Mouse (Mus musculus) frontal cortex, adult 2 months (tissue): ENCODE measurements around the gene Wdr46. TPM values are rescaled to one million over a fixed set of nuclear protein-coding genes. Genes with fewer than 3 reads are reported as not detected.

ENCODE experiments used
- DNase-seq, 2 experiments: peaks; one replicate each; pipeline ENCODE4 v3.0.0; 2022; ENCODE audit warnings: low spot score in 1 of 2; ENCODE audit errors: extremely low spot score in 1 of 2
- polyA plus RNA-seq: library from polyadenylated mRNA; depleted of rRNA; stranded (reverse); fragments of >200 nt; gene quantifications from 2 replicates; pipeline ENCODE4 v1.2.3, GENCODE M21; 2012

Gene Wdr46
- polyA plus RNA-seq, 1 experiment = 13.3 TPM

DNA sequence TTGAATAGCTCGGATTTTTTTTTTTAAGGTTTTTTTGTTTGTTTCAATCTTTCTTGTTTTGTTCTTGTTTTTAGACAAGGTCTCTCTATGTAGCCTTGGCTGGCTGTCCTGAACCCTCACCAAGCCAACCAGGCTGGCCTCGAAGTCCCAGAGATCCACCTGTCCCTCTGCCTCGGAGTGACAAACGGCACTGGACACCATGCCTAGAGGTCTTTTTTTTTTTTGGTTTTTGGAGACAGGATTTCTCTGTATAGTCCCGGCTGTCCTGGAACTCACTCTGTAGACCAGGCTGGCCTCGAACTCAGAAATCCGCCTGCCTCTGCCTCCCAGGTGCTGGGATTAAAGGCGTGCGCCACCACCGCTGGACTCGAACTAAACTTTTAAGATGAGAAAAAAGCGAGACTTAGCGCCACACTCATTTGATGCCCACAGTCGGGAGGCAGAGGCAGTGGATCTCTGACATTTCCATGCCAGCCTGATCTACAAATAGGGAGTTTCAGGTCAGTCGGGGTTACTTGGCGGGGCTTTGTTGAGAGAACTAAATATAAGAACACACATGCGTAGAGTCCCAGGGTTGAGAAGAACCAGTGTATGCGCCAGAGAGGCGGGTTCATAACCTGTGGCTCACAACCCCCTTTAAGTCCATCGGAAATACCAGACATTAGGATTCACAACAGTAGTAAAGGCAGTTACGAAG, 12.1 kb upstream of the Wdr46 start:
- no peak for DNase-seq

DNA sequence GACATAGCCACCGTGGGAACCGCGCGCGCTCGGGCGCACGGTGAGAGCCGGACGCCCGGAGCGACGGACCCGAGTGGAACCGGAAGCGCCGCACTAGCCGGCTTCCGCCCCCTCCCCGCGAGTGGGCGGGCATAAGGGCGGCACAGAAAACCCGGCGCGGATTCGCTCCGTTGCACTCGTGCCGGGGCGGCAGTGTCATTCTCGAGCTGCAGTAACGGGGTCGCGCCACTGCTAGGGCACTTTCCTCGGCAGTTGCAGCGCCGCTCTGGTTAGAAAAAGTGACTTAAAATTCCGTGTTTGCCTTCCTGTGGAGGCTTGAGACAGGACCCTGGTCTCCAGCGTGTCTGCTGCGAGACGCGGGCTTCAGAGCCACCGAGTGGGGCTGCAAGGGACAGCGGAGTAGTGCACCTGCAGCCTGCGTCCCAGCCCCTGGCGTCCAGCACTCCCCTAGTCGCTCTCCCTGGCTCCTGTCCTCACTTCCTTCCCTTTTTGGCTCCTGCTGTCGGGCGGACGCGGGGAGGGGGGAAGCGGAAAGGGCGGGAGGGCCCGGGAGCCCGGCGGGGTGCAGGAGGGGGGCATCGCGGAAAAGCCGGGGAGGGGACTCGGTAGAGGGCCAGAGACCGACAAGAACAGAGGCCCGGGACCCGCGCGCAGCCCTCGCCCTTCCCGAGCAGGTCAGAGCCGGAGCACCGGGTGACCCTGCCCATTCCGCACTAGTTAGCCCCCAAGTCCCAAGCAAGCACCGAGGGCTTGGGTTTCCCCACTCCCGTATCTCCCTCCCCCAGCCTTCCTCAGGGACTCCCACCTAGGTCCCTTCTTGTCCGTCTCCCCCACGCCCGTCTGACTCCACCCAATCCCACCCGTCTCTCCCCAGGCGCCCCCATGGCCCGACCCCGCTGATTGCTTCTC, 10.8 kb upstream of the Wdr46 start, which contains the start of gene Rgl2:
TSS of gene Rgl2 (plus strand) at position 173 of the 909 bp plus-strand sequence.
- peak; percentile 69 to 94 for DNase-seq

DNA sequence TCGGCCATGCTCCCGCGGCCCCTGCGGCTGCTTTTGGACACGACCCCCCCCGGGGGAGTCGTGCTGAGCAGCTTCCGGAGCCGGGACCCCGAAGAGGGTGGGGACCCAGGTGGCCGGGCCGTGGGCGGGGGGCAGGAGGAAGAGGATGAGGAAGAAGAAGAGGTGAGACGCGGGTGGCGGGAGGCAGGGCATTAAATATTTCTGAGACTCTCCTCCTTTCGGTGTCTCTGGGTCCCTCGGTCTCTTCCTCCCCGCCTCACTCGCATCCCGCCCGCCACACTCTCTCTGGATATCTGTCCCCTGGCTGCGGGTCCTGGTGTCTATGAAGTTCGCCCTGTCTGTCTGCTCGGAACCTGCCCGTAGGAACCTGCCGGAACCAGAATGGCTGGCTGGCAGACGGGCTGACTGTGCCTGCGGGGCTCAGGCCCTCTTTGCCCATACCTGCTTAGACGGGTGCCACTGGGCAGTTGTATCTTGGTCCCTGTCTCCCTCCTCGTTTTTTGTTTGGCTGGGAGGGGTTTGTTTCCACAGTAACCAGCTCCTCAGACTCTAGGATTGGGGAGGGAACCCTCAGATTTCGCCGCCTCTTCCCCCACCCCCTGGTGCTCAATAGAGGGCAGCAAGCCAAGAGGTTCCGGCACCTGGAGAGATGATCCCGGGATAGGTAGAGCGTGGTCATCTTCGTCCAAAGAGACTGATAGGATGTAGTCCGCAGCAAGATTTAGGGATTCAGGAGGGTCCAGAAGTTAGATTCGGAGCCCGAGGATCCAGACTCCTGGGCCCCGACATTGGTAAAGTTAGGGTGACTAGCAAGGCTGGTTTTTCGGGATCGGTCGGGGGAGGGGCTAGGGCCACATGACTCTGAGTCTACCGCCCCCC, 9.9 kb upstream of the Wdr46 start:
- DNase-seq = peak in 1 of 2 experiments; percentile 80

DNA sequence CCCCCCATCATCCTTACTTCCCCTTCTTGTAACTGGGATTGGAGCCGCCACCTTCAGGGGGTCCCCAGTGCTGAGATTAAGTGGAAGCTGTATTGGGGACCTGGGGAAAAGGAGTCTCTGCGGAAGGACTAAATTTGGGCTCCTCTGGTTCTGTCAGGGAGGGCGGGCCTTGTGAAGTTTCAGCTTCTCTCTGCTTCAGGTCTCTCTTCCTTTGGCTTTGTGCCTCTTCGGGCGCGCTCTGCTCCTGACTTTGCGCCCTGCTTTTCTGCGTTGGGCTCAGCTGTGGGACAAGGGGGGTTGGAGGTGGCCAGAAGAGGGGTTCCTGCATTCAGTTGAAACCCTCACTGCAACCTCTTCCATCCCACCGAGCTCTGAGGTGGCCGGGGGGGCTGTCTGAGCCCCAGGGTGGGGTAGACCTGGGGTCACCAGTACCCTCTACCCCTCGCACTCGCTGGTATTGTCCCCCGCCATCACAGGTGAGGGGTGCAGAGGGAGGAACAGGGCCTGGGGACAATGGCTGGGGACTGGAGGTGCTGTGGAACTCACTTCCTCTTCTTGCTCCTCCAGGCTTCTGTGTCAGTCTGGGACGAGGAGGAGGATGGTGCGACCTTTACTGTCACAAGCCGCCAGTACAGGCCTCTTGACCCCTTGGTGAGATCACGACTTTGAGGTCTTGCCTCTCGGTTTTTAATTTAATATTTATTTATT, 9.1 kb upstream of the Wdr46 start:
- no peak for DNase-seq

DNA sequence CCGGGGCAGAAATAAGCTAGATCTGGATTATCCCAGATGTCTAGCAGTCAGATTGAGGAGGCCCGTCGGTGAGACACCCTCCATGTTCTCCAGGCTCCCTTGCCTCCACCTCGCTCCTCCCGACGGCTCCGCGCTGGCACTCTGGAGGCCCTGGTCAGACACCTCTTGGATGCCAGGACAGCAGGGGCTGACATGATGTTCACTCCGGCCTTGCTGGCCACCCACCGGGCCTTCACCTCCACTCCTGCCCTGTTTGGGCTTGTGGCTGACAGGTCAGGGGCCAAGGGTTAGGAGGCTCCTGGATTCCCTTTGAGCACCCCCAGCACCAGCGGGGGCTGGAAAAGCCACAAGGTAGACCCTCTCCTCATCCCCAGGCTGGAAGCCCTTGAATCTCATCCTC, 8.5 kb upstream of the Wdr46 start:
- no peak for DNase-seq

DNA sequence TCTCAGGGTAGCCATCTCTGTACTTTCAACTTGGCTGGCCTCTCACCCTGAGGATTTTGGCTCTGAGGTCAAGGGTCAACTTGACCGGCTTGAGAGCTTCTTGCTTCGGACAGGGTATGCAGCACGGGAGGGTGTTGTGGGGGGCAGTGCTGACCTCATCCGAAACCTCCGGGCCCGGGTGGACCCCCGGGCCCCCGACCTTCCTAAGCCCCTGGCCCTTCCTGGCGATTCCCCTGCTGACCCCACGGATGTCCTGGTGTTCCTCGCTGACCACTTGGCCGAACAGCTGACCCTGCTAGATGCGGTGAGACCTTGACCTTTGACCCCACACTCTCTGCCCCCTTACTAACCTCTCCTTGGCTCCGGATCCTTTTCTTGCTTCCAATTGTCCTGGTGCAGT, 8.0 kb upstream of the Wdr46 start:
- DNase-seq = no peak

DNA sequence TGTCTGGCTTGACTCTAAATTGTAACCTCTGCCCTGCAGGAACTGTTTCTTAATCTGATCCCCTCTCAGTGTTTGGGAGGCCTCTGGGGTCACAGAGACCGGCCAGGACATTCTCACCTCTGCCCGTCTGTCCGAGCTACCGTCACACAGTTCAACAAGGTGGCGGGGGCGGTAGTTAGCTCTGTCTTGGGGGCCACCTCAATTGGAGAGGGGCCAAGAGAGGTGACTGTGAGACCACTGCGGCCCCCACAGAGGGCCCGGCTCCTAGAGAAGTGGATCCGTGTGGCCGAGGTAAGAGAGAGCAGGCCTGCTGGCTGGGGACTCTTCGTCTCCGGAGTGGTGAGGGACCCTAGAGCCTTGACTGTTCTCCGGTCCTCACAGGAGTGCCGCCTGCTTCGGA, 7.5 kb upstream of the Wdr46 start:
- DNase-seq = no peak

DNA sequence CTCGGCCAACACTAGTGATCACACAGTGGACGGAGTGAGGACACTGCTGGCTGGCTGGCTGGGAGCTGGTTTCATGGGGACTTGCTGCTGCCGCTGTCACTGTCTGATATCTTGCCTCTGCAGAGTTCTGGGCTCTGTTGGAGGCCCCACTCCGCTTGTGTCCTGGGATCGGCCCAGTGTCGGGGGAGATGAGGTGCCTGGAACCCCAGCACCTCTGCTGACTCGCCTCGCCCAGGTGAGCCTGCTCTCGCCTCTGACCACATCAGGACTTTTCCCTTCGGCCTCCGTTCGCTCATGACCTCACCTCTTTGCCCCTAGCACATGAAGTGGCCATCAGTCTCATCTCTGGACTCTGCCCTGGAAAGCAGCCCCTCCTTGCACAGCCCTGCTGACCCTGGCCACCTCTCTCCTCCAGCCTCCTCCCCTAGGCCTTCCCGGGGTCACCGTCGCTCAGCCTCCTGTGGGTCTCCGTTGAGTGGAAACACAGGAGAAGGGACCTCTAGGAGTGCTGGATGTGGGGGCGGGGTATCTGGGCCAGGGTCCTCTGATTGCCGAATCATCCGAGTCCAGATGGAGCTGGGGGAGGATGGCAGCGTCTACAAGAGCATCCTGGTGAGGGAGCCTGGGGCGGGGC, 4.9 kb upstream of the Wdr46 start:
- no peak for DNase-seq

DNA sequence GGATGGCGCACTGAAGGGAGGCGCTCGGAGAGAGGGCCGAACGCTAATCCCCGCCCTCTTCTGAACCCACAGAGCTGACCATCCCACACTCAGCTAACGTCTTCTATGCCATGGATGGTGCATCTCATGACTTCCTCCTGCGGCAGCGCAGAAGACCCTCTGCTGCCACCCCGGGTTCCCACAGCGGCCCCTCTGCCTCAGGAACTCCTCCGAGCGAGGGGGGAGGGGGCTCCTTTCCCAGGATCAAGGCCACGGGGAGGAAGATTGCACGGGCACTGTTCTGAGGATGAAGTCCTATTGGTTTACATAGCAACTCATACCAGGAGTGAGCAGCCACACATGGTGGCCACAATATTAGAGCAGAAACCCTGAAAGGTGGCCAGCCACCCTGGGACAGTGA, 3.5 kb upstream of the Wdr46 start:
- no peak for DNase-seq

DNA sequence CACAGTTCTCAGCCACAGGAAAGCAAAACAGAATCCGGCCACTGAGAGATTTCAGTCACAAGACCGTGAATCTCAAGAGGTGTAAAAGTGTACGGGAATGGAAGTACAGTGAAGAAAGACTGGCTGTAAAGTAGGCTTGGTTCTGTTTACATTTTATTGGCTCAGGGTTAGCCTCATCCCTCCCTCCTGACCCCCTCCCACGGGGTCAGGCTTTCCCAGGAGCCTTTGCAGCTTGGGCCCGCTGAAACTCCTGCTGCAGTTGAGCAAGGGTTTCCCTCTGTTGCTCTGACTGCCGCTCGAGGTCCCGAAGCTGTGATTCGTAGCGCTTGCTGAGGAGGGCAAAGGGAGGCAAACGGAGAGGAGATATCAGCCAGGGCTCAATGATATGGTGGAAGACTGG, 1.7 kb upstream of the Wdr46 start:
- DNase-seq = no peak

DNA sequence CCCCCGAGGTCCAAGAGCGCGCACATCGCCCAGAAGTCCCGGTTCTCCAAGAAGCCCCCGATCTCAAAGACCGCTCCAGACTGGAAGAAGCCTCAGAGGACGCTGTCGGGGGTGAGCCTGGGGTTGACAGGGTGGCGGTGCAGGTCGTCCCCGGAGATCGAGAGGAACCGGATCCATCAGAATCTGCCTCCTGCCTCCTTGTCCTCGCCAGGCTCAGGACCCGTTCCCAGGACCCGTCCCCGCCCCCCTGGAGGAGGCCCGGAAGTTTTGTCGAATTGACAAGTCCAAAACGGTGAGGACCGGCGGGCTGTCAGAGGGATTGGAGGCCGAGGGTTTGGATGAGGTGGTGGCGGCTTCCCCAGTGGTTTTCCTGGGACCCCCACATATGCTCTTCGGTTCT, 521 bp downstream of the Wdr46 start:
- DNase-seq = no peak

DNA sequence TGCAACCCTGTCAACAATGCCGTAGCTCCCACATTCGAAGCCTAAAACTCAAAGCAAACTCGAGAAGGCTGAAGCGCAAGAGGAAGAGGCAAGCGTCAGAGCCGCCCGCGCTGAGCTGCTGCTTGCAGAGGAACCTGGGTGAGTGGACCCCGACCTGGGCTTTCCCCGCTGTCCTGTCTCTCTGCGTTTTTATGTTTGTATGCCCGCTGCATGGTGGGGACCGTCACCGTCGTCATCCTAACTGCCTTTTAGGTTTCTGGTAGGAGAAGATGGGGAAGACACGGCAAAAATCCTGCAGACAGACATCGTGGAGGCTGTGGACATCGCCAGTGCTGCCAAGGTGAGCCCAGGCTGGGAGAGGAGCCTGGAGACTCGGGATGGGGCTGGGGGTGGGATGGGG, 921 bp downstream of the Wdr46 start:
- no peak for DNase-seq

DNA sequence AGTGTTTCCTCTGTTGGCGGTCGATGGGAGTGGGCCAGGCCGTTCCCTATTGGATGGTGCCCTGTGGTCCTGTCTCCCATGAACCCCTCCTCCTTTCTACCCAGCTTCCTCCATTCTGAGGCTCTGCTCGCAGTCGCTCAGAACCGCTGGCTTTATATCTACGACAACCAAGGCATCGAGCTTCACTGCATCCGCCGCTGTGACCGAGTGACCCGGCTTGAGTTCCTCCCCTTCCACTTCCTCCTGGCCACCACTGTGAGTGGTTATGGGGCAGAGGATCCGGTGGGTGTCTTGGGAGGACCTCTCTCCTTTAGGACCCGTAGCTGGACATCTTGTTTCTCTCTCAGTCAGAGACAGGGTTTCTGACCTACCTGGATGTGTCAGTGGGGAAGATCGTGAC, 3.0 kb downstream of the Wdr46 start:
- no peak for DNase-seq

DNA sequence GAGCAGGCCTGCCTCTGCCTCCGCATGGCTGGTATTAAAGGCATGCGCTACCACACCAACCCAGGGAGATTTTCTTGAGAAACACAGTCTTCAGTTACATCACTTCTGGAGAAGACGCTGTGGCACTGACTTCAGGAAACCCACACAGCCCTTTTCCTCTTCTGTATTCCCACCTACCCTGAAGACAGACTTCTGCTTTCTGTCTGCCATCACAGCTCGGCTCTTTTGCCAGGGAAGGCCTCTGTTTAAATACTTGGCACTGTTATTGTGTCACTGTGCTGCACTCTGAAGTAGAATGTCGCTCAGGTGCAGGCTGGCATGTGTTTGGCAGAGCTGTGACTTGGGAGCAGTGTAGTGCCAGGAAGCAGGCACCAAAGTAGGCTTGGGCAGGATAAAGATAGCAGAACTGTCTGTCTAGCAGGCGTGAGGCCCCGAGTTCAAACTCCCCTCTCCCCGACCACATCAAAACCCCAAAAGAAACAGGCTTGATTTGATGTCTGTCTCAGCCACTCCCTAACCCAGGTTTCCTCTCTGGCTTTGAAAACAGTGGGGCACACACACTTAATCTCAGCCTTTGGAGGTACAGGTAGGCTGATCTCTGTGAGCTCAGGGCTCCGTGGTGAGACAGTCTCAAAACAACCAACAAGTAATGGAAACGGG, 7.1 kb downstream of the Wdr46 start:
- peak in 1 of 2 experiments; percentile 31 for DNase-seq

DNA sequence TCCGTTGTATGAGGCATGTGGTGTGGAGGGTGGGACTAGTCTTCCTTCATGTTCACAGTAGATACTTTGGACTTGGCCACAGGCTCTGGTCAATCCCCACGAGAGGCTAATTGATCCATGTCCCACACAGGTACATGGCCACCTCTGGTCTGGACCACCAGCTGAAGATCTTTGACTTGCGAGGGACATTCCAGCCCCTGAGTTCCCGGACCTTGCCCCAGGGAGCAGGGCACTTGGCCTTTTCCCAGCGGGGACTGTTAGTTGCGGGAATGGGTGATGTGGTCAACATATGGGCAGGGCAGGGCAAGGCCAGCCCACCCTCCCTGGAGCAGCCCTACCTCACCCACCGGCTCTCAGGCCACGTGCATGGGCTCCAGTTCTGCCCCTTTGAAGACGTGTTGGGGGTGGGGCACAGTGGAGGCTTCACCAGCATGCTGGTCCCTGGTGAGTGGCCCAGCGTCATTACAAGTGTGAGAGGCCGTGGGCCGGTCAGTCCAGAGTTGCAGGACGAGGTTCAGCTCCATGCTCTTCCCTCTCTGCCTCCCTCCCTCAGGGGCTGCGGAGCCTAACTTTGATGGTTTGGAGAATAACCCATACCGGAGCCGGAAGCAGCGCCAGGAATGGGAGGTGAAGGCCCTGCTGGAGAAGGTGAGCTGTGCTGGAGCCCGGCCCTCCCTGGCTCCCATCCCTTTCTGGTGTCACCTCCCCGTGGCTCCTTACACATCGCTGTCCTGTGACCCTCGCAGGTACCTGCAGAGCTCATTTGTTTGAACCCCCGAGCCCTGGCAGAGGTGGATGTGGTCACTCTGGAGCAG, 7.8 kb downstream of the Wdr46 start:
- no peak for DNase-seq

DNA sequence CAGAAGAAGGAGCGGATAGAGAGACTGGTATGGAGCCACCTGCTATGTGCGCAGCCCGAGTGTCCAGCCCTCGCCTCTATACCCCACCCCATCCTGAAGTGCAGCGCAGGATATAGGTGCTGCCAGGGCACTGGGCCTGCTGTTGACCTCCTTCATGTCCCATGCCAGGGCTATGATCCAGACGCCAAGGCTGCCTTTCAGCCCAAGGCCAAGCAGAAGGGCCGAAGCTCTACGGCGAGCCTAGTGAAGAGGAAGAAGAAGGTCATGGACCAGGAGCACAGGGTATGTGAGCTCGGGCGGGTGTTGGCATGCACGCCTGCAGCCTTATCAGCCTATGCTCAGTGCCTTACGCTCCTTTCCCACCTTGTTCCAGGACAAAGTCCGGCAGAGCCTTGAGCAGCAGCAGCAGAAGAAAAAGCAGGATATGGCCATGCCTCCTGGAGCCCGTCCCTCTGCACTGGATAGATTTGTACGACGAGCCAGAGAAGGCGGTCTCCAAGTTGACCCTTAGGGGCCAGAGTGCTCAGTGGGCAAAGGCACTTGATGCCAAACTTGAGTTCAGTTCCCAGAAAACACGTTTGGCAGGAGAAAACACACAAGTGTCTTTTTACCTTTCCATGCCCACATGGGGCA, 8.6 kb downstream of the Wdr46 start:
- DNase-seq = no peak

DNA sequence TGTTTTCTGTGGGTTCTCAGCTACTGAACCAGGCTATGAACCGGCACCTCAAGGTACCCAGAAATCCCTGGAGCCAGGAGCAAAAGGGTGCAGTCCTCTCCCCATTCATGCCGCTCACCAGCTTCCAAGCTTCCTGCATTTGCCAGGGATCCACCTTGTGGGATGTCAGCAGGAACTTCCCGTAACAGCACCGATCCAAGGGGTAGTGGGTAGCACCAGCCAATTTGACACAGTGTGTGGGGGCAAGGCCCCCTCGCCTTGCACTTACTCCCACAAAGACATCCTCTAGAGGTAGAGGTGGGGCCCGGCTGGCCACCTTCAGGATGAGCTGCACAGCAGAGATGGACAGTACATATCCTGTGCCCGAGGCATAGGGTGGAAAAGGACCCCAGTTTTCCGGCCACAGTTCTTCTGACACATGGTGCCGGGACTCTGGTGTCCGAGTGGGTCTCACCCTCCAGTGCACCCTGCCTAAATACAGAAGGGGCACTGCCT, 9.7 kb downstream of the Wdr46 start:
- no peak for DNase-seq
